Mouse (Mus musculus) midbrain, embryonic 14.5 days (tissue): ENCODE data around the gene Esr1. TPM values are rescaled to one million over a fixed set of nuclear protein-coding genes. Genes with fewer than 3 reads are reported as not detected.
"Not testable (repeated sequence)": the region's sequence is repeated elsewhere in the genome, so short reads cannot be mapped to it uniquely, and the experiment has no call there.

Experiments
- ATAC-seq: fragments of 200-750 bp; cut with Nextera tagmentation; 2 replicates; pipeline ENCODE4 v1.8.0; 2017; ENCODE audit warnings: moderate number of reproducible peaks, moderate library complexity; ENCODE audit not compliant: low FRiP score, low TSS enrichment
- DNase-seq: peaks from one replicate; pipeline ENCODE4 v3.0.0-alpha.2; 2015
- H3K27ac ChIP-seq: fragments of 300-500 bp; sonication (generic); replicated peaks from 2 replicates; pipeline ENCODE4 v1.5.1; 2014; ENCODE audit warnings: mild to moderate bottlenecking, low read depth, low read length, moderate library complexity
- H3K27me3 ChIP-seq: fragments of 300-500 bp; sonication (generic); 2 replicates; pipeline ENCODE4 v1.6.1; 2014; ENCODE audit warnings: low read length, control low read depth, mixed read lengths; ENCODE audit not compliant: control insufficient read depth, insufficient read depth
- H3K36me3 ChIP-seq: fragments of 300-500 bp; sonication (generic); 2 replicates; pipeline ENCODE4 v1.6.1; 2014; ENCODE audit warnings: low read length, control low read depth; ENCODE audit not compliant: control insufficient read depth, insufficient read depth
- H3K4me1 ChIP-seq: fragments of 300-500 bp; sonication (generic); 2 replicates; pipeline ENCODE4 v1.6.1; 2014; ENCODE audit warnings: mild to moderate bottlenecking, antibody characterized with exemption, low read length, control low read depth; ENCODE audit not compliant: control insufficient read depth, insufficient read depth
- H3K4me2 ChIP-seq: fragments of 300-500 bp; sonication (generic); 2 replicates; pipeline ENCODE4 v1.6.1; 2014; ENCODE audit warnings: mild to moderate bottlenecking, low read length, moderate library complexity
- H3K4me3 ChIP-seq: fragments of 300-500 bp; sonication (generic); replicated peaks from 2 replicates; pipeline ENCODE4 v1.5.1; 2014; ENCODE audit warnings: low read depth, low read length
- H3K9ac ChIP-seq: fragments of 300-500 bp; sonication (generic); replicated peaks from 2 replicates; pipeline ENCODE4 v1.6.1; 2014; ENCODE audit warnings: mild to moderate bottlenecking, low read length, moderate library complexity
- H3K9me3 ChIP-seq: fragments of 300-500 bp; sonication (generic); 2 replicates; pipeline ENCODE4 v1.6.1; 2016; ENCODE audit warnings: low read length, control low read depth, mixed read lengths; ENCODE audit not compliant: control insufficient read depth
- WGBS: fragments of 180-500 bp; shearing (Covaris S2); extraction: QIAGEN DNeasy Blood & Tissue Kit; methylation state at CpG from one replicate; pipeline ENCODE4 v1.1.7; 2014; 5-methylcytosine and 5-hydroxymethylcytosine counted together
- polyA plus RNA-seq: library from polyadenylated mRNA; unstranded; fragments of >200 nt; fragmentation: Nextera tagmentation; extraction: Ambion mirVana; gene quantifications from 2 replicates; pipeline ENCODE4 v1.2.1, GENCODE M21; 2014

Esr1 gene
- polyA plus RNA-seq, 1 experiment from 2014 or later: 0.30 TPM

- Histone ChIP-seq H3K4me1 (no peaks in the 10 kb centered on the region), H3K4me3 (no peak overlapping the region), H3K9ac (no peak overlapping the region), H3K27me3 (no peaks in the 10 kb centered on the region), H3K36me3 (no peaks in the 10 kb centered on the region), H3K27ac (no peak overlapping the region), H3K4me2 (no peak overlapping the region), H3K9me3 (no peaks in the 10 kb centered on the region)
- DNase-seq: no peak
- 94% methylated on average over 4 of the region's 4 CpGs for WGBS
- no peak for ATAC-seq
Measured at GRCm38 (mm10) chr10:4597211-4597610, 14.2 kb upstream of the Esr1 start.

DNA sequence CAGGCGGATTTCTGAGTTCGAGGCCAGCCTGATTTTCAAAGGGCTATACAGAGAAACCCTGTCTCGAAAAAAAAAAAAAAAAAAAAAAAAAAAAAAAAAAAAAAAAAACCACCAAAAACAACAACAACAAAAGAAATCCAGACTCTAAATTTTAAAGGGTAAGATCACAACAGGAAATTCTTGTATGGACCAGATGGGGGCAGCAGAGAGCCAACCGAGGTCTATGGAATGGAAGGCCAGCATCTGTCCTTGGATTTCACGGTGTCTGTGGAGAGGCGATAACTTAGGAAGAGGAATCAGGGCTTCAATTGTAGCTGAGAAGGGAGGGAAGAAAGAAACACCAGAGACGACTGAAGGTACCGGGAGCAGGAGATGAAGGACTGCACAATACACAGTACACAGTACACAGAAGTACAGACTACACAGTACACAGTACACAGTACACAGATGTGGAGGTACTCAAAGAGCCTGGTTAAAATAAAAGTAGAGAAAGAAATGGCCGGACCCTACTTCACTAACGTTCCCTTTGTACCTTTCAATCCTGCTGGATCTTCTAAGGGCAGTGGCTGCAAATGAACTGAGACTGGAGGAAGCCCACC lies 13.1 kb upstream of the Esr1 start:
- H3K9ac ChIP-seq: no peak overlapping the region
- H3K4me2 ChIP-seq: no peak overlapping the region
- WGBS: 69% methylated on average over 10 of the region's 10 CpGs
- DNase-seq: peak; percentile 73
- H3K9me3 ChIP-seq: no peaks in the 10 kb centered on the region
- no peaks in the 10 kb centered on the region for H3K4me1 ChIP-seq
- H3K27ac ChIP-seq: no peak overlapping the region
- H3K4me3 ChIP-seq: no peak overlapping the region
- ATAC-seq: 0 out of 2 replicates have a peak, but pooled peaks have one; percentile 39
- no peaks in the 10 kb centered on the region for H3K27me3 ChIP-seq
- no peaks in the 10 kb centered on the region for H3K36me3 ChIP-seq

DNA sequence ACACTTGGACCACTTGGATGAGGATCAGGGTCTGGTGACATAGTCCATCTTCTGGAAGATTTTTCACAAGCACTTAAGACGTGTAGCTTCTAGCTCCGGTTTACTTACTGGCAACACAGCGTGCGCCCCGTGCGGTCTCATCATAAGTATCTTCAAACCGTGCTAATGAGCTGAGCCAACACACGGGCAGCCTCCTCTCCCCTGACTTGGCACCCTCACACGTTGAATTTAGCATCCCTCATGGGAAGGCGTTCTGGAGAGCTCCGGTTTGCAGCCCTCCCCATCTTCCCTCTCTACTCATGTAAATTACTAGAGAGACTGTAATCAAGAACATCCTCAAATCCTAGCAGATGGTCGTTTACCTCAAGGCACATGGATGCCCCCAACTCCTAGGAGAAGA lies 12.5 kb upstream of the Esr1 start:
- ATAC-seq (0 out of 2 replicates have a peak, but pooled peaks have one; percentile 2), DNase-seq (no peak)
- WGBS: 87% methylated on average over 12 of the region's 12 CpGs
- Histone ChIP-seq H3K9ac (no peak overlapping the region), H3K4me2 (no peak overlapping the region), H3K27me3 (no peaks in the 10 kb centered on the region), H3K9me3 (no peaks in the 10 kb centered on the region), H3K36me3 (no peaks in the 10 kb centered on the region), H3K27ac (no peak overlapping the region), H3K4me3 (no peak overlapping the region), H3K4me1 (no peaks in the 10 kb centered on the region)

DNA sequence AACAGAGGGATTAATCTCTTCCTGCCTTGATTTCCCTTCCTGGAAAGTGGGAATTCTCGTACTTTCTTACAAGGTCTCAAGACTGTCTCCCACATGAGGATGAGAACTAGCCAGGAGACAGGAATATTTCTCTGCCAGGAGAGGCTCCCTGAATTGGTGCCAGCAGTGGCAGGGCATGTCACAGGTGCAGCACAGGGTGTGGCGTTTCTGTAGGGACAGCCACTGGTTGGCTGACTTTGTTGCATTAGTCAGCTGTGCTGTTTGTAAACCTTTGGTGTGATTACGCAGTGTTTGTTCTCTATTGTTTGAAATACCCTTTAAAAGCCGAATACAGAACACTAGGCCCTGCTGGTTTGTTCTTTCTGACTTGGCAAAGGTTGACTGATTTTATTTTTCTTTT lies 11.8 kb upstream of the Esr1 start:
- H3K9me3 ChIP-seq: no peaks in the 10 kb centered on the region
- no peaks in the 10 kb centered on the region for H3K4me1 ChIP-seq
- ATAC-seq (no peak), DNase-seq (no peak)
- H3K9ac ChIP-seq: no peak overlapping the region
- 82% methylated on average over 4 of the region's 4 CpGs for WGBS
- no peaks in the 10 kb centered on the region for H3K36me3 ChIP-seq
- no peak overlapping the region for H3K4me2 ChIP-seq
- H3K27me3 ChIP-seq: no peaks in the 10 kb centered on the region
- no peak overlapping the region for H3K4me3 ChIP-seq
- H3K27ac ChIP-seq: no peak overlapping the region

- no peaks in the 10 kb centered on the region for H3K4me1 ChIP-seq
- no peak overlapping the region for H3K4me2 ChIP-seq
- no peak for DNase-seq
- H3K27me3 ChIP-seq: no peaks in the 10 kb centered on the region
- no peak overlapping the region for H3K9ac ChIP-seq
- no peak overlapping the region for H3K4me3 ChIP-seq
- ATAC-seq: no peak
- H3K27ac ChIP-seq: no peak overlapping the region
- 53% methylated on average over 2 of the region's 2 CpGs for WGBS
- H3K9me3 ChIP-seq: no peaks in the 10 kb centered on the region
- no peaks in the 10 kb centered on the region for H3K36me3 ChIP-seq
Measured at GRCm38 (mm10) chr10:4600796-4601474, 10.5 kb upstream of the Esr1 start.

DNA sequence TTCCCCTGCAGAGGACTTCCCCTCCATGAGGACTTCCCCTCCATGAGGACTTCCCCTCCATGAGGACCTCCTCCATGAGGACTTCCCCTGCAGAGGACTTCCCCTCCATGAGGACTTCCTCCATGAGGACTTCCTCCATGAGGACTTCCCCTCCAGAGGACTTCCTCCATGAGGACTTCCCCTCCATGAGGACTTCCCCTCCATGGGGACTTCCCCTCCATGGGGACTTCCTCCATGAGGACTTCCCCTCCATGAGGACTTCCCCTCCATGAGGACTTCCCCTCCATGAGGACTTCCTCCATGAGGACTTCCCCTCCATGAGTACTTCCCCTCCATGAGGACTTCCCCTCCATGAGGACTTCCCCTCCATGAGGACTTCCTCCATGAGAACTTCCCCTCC lies 9.8 kb upstream of the Esr1 start:
- not testable (repeated sequence) for H3K4me1 ChIP-seq, H3K36me3 ChIP-seq, H3K9me3 ChIP-seq, H3K4me2 ChIP-seq, H3K27me3 ChIP-seq, H3K4me3 ChIP-seq, H3K9ac ChIP-seq, ATAC-seq, H3K27ac ChIP-seq, DNase-seq

- Histone ChIP-seq H3K27ac (no peak overlapping the region), H3K4me1 (no peaks in the 10 kb centered on the region), H3K9ac (no peak overlapping the region), H3K9me3 (no peaks in the 10 kb centered on the region), H3K4me3 (no peak overlapping the region), H3K36me3 (no peaks in the 10 kb centered on the region), H3K4me2 (no peak overlapping the region), H3K27me3 (no peaks in the 10 kb centered on the region)
- ATAC-seq: no peak
- DNase-seq: no peak
- WGBS: 75% methylated on average over 4 of the region's 4 CpGs
Measured at GRCm38 (mm10) chr10:4602466-4602865, 8.9 kb upstream of the Esr1 start.

DNA sequence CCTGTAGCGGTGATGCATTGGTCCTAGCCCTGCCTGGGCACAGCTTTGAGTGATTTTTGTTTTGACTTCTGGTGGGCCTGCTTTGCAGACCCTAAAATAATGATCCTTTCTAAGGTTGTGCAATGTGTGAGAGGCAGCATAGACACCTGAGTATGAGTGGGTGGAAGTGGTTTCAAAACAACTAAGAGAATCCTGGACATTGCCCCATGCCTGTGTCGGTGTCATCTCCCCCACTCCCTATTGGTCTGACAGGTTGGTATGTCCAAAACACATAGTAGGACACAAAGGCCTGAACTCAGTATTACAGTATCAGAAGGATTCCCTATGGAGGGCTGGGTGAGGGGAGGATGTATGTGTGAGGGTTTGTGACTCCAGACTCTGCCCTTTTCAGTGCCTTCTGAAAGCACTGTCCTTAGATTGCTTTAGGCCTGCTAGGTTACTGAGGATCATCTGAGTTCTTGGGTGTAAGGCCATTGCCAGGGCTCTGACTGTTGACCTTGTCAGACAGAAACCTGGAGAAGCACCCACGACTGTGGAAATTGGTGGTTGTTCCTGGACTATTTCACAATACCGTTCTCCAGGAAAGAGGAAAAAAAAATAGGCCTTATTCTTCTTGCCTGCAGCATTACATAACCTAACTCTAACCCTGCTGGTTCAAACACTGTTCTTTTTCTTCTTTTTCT lies 6.7 kb upstream of the Esr1 start:
- DNase-seq (no peak), ATAC-seq (no peak)
- H3K4me3 ChIP-seq: no peak overlapping the region
- no peak overlapping the region for H3K4me2 ChIP-seq
- no peaks in the 10 kb centered on the region for H3K36me3 ChIP-seq
- H3K27ac ChIP-seq: no peak overlapping the region
- WGBS: 90% methylated on average over 4 of the region's 4 CpGs
- H3K9ac ChIP-seq: no peak overlapping the region
- H3K27me3 ChIP-seq: no peaks in the 10 kb centered on the region
- H3K4me1 ChIP-seq: no peaks in the 10 kb centered on the region
- no peaks in the 10 kb centered on the region for H3K9me3 ChIP-seq

- H3K4me1 ChIP-seq: no peaks in the 10 kb centered on the region
- no peak for DNase-seq
- 94% methylated on average over 2 of the region's 2 CpGs for WGBS
- H3K4me3 ChIP-seq: no peak overlapping the region
- H3K4me2 ChIP-seq: no peak overlapping the region
- H3K9me3 ChIP-seq: no peaks in the 10 kb centered on the region
- H3K27me3 ChIP-seq: no peaks in the 10 kb centered on the region
- no peak overlapping the region for H3K9ac ChIP-seq
- no peak overlapping the region for H3K27ac ChIP-seq
- no peaks in the 10 kb centered on the region for H3K36me3 ChIP-seq
- ATAC-seq: no peak
Measured at GRCm38 (mm10) chr10:4610234-4610633, 1.2 kb upstream of the Esr1 start.
